Mouse (Mus musculus): ENCODE measurements around the gene Cdc123. TPM values are rescaled to one million over a fixed set of nuclear protein-coding genes. Genes with fewer than 3 reads are reported as not detected.
A peak's percentile ranks its signal among the peaks of the same experiment; 100 is the strongest.

Cdc123 gene
- 100 to 1,000 TPM; 117 to 132 TPM for total RNA-seq (2021)
- long read RNA-seq, transcript Cdc123-201 (13 exons, 1,827 nt): major isoform, 62 of 74 reads
- long read RNA-seq, partial matches to known transcripts: 1 of 74 reads
- long read RNA-seq, other reads (novel, unspliced or antisense): 8 of 74 reads

DNA sequence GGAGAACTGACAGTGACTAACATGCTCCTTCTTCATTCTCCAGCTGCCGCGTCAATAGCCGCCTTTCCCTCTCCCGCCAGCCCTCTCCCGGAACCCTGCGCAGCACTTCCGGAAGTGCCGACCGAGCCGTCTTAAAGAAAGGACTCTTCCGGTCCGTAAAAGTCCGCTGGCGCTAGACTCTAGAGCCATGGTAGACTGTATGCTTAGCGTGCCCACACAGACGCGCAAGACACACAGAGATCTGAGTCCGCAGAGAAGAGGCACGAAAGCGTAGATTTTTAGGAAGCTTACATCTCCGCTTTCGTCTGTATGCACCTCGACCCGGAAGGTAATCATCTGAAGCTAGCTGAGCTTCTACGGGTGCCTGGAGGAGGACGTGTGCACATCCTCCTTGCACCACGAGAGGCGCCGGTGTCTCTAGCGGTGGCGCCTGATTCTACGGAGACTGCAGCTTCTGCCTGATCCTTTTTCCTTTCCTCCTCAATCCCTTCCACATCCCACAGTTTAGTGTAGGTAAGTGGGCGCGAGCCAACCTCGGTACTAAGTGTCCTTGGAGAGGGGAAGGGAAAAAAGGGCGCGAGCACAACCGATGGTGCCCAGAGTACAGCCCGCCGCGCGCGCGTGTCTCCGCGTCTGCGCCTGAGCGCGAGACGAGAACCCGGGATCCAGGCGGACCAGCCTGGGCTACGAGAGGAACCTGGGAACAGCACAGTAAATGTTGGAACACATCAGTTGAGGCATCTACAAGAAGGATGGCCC lies at the start of gene Cdc123, which contains the start of gene Nudt5:
Gene Cdc123 (minus strand): TSS at position 292 of the 759 bp plus-strand sequence.
Gene Nudt5 (plus strand): TSS at position 147 of the 759 bp plus-strand sequence.
- peak; percentile 83 to 89 for DNase-seq (ENCODE audit: low spot score in 2 of 2)

DNA sequence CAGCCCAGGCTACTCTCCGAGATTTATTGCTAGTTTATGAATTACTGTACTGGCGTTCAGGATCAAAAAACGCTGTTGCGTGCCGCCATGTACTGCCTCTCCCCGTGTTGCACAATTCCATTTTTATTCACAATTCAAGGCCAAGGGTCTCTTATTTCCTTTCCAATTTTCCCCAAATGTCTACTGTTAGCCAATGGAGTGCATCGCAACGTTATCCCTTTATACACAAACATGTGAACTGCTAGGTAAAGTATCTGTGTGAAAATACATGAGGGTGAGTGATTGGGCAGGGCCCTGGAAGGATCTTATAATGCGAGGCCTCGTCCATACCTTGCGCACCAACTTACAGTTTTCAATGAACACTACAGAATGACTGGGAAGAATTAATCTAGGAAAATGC lies 49.3 kb upstream of the Cdc123 start:
- no peak for DNase-seq (ENCODE audit: low spot score in 2 of 2)

DNA sequence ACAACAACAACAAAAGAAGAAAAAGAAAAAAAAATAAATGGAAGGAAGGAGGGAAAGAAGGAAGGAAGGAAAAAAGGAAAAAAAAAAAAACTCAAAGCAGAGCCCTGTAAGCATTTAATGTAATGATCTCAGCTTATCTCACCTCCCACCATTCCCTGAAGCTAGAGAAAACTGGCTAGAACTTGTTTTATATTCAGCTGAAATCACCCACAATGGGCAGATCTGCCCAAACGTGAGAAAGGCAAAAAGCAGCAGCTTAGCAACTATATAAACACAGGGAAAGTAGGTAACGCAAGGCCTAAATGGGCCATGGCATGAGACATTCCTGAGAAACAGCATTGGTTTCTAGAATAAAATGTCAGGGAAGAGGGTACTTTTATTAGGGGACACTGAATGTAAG lies 44.4 kb upstream of the Cdc123 start:
- no peak for DNase-seq (ENCODE audit: low spot score in 2 of 2)

DNA sequence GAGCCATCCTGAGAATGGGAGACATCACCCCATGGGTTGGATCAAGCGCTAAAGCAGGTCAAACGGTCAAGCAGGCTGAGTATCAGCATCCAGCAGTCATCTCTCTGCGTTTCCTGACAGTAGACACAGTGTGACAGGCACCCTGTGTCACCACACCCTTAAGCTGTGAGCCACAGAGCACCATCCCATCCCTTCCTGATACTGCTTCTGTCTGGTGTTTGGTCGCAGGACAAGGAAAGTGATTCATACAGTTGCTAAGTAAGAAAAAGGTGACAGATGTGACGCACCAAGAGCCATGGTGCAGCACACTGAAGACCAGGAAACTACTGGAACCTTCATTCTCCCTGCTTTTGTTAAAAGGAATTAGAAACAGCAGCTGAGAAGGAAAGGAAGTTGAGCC lies 43.9 kb upstream of the Cdc123 start:
- no peak for DNase-seq (ENCODE audit: low spot score in 2 of 2)

DNA sequence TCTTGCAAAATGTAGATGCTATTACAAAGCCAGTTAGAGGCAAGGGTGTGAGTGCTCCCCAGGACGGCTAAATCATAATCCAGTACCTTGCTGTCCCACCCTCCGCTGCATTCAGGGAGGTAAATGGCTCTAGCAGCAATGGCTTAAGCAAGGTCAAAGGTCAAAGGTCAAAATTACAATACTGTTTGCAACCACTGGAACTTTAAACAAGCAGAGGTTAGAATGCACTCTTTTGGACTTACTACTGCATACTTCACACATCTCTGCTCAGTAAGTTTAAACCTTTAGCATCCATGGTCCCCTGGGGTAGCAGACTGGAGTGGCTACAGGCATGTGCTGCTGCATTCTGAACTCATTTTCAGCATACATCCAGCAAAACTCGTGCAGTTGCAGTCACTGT lies 32.5 kb upstream of the Cdc123 start:
- DNase-seq (ENCODE audit: low spot score in 2 of 2): no peak

DNA sequence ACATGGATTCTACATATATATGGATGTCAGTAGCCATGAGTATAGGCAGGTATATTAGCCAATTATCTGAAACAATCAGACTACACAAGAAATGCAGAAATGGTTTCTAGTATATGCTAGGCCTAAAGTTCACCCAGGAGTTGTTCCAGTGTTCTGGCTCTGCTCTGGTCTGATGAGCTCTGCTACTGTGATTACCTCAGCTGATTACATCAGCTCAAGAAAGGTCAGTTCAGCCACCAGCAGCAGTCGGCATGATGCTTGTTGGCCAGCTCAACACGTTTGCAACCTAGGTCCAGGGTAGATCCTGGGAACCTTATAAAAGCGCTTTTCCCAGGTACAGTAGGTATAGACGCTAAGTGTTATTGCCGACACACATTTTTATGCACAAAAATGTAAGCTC lies 24.8 kb upstream of the Cdc123 start:
- DNase-seq (ENCODE audit: low spot score in 2 of 2): no peak

DNA sequence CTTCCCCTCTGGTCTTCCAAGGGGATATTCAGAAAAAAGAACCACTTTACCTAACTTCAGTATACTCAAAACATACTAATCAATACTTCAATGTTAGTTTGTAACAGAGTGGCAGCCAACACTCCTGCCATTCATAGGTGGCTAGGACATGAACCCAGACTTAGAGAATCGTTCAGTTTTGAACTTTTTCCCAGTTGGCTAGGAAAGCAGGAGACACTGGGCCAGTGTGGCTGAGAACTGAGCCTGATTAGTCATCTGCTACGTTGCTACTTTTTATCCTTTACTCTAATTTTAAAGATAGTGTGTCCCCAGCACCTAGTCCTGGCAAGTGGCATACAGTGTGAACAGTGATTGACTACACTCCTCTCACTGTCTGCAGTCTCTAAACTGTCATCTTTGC lies 22.7 kb upstream of the Cdc123 start:
- DNase-seq (ENCODE audit: low spot score in 2 of 2): no peak

DNA sequence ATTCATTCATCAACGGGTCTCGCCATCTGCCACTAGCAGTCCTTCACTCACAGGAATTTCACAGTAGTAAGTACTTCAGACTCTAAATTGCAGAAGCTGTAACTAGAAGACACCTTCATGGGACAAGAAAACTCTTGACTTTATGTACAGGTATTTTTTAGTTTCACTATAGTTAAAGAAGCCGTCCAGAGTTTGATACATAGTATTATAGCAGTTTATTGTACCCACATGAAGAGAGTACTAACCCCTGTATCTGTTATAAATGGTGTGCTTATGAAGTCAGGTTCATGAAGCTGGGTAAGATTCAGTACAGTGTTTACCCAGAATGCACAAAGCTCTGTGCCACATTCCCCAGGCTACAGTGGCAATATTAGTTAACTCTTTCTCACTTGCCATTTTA lies 17.9 kb upstream of the Cdc123 start, which contains the start of gene Gm13199:
Gene Gm13199 (minus strand): TSS at position 101 of the 400 bp plus-strand sequence.
- no peak for DNase-seq (ENCODE audit: low spot score in 2 of 2)

DNA sequence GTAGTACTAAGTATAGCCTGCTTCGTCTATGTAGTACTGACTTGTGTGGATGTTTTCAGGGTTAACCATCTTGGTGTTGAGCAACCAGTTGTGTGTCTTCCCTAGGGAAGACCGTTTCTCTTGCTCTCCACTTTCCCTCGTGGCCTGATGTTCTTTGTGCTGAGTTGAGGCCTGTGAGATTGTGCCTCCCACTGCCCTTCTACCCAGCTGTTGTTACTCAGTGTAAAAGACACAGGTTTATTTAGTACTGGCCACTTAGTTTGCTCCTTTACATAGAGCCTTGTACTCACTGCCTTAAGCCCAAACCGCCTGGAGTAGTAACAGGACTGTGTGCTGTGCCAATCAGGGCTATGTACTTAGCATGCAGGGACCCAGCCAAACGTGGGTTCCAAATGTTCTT lies 6.9 kb upstream of the Cdc123 start:
- DNase-seq (ENCODE audit: low spot score in 2 of 2): no peak

DNA sequence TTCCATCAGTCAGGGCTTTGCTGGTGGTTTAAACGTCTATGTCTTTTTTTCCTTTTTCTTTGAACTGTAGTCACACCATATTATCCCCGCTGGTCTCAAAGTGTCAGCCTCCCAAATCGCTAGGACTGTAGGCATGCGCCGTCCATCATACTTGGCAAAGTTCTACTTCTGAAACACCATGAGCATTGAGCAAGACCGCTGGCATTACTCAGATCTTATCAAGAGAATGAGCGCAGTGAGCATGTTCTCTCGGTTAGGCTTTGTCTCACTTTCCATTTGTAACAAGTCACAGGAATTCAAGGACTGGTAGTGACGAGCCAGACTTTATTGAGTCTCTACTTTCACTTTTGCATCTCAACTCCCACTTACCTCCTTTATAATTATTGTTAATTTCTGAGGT lies 6.2 kb upstream of the Cdc123 start:
- DNase-seq (ENCODE audit: low spot score in 2 of 2): no peak

DNA sequence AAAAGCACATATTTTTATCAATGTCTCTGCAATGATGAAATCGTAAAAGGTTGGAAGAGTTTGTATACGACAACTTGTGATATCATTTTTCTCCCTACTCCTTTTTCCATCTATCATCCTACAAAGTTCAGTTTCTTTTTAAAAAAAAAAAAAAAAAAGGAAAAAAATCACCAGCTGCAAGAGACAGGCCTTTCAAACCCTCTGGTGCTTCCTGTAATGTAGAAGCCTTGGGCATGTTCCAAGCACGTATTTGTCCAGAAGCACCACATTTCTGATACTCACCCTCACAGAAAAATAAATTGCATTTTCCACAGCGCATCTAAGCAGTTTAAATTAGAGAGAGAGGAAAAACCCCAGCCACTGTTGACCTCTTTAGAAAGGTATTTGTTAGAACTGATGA lies 862 bp upstream of the Cdc123 start:
- DNase-seq (ENCODE audit: low spot score in 2 of 2): no peak

DNA sequence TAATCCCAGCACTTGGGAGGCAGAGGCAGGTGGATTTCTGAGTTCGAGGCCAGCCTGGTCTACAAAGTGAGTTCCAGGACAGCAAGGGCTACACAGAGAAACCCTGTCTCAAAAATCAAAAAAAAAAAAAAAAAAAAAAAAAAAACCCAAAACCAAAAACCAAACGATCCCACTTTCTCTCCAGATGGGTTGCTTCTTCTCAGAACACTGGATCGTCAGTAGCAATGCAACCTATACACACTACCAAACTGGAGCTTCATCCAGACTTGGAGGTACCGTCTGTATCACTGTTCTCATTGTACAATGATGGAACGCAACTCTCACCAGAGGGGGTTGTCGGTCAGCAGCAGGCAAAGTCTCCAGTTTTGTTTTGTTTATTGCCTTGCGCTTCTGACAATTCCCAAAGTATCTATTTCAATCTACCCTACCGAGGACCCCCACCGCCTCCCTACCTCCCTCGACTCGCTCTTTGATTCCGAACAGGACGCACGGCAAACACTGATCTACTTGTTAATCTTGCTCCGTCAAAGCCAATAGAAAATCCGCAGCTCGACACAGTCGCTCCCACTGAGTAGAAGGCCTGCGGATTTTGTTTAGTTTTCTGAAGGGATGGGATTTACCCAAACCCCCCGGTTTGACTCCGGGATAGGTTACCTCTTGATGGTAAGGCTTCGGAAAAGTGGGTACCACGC lies 637 bp downstream of the Cdc123 start:
- no peak for DNase-seq (ENCODE audit: low spot score in 2 of 2)

DNA sequence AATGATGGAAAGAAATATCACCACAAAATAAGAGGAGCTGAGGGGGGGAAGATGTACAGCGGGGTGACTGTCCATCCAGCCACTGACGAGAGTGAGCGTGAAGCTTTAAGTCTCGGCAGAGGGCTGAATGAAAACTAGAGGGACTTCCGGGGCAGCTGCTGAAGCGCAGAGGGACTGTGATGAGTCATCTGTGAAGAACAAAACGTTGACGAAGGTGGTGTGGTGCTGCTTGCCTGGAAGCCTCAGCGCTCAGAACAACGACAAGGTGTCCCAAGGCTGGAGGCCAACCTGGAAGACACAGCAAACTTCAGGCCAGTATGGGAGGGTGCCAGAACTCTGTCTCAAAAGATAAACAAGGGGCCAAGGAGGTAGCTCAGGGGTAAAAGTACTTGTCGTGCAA lies 4.1 kb downstream of the Cdc123 start:
- DNase-seq (ENCODE audit: low spot score in 2 of 2): no peak

DNA sequence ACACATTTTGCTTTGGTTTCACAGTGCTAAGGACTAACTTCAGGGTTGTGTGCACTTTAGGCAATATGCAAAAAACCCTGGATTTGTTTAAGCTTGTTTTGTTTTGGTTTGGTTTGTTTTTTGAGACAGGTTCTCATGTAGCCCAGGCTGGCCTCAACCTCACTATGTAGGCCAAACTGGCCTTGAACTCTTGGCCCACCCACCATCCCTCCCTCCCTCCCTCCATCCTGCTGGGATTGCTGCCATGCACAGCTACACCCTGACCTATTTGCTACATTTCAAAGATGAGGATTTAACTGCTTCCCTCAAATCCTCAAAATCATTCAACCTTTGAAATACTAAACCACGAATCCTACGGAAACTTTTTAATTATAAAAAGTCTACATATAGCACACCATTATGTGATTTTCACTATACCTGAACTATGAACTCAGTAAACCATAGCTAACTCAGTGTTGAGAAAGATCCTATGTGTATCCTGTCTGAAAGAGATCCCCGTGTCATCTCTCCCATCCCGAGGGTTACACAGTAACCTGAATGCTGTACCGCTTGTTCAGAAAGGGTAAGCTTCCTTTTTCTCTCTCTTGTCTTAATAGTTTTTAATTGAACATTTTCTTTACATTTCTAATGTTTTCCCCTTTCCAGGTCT lies 19.6 kb downstream of the Cdc123 start:
- DNase-seq (ENCODE audit: low spot score in 2 of 2): no peak

DNA sequence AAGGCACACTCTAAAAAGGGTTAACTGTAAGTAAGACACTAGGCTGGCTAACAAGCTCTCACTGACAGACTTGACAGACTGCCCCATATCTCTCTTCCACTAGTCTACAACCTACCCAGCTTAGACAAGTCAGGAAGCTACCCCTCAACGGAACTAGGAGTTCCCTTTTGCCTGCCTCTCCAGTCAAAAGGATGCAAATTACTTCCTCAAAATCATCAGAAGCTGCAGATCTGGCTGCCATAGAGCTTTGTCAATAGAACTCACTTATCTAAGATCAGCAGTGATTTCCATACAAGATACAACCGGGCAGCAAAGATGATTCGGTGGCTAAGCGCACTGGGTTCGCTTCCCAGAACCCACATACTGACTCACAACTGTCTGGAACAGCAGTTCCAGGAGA lies 20.3 kb downstream of the Cdc123 start:
- DNase-seq (ENCODE audit: low spot score in 2 of 2): no peak

DNA sequence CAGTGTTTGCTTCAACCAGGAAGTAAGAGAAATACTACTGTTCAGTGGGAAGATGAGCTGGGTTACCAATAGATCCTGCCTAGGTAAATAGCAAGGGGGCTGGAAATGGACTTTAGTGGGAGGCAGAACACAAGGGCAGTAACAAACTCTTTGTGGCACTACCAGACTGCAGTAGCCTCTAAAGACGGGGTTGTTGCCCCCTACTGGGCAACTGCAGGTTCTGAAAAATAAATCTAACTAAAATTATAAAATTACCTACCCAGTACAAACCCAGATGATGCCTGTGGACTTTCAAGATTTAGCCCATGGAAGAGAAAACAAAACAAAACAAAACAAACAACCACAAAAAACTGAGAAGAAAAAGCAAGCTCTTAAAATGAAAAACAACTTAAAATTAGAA lies 20.8 kb downstream of the Cdc123 start:
- peak in 1 of 2 experiments; percentile 22 for DNase-seq (ENCODE audit: low spot score in 2 of 2)

DNA sequence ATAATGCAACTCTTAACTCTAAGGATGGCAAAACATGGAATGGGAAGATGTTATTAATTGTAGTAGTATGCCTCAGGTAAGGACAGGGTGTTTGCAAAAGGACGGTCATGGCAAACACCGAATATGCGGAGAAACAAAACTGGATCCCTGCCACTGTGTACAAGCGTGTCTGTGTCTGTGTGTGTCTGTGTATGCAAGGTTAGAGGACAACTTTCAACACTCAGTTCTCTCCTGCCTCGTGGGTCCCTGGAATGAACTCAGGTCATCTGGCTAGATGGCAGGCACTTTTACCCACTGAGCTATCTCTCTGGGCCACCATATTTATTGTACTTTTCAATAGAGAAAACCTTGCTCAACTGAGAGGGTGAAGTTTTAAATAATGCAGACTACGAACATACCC lies 22.5 kb downstream of the Cdc123 start:
- DNase-seq (ENCODE audit: low spot score in 2 of 2): no peak

DNA sequence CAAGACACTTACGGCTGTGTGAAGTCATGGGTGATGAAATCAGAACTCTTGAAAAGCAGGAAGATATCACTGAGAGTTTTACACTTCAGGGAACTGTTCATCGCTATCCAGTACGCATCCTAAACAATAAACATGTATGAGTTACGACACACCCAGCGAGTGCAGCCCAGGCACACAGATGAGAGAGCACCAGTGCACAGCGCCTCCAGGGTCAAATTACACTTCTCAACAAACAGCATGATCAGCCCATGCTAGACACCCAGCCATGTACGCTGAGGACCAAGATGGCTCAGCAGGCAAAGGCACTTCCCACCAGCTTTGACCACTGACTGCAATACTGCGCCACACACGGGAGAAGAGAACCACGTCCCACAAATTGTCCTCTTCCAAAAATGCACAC lies 23.7 kb downstream of the Cdc123 start:
- no peak for DNase-seq (ENCODE audit: low spot score in 2 of 2)

DNA sequence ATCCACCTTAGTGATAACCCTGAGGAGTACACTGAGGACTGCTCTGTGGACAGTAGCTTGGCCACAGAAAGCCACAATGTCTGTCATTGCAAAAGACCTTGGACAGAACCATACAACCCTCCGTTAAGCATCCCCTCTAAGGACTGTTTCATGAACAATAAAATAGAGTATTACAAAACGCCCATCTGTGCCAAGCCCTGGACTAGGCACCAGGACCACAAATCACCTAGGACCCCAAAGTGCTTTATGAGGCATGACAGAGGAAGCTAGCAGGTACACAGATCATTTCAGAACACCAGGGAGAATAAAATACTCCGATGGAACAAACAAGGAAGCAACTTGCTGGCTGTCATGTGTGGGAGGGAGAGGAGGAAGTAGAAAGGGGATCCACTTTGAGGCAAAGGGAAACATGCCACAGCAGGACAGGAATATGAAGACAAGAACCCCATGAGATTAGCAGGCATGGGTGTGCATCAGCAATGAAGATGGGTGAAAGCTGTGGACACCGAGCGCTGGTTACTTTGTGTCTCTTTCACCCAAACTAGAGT lies 33.7 kb downstream of the Cdc123 start:
- no peak for DNase-seq (ENCODE audit: low spot score in 2 of 2)

DNA sequence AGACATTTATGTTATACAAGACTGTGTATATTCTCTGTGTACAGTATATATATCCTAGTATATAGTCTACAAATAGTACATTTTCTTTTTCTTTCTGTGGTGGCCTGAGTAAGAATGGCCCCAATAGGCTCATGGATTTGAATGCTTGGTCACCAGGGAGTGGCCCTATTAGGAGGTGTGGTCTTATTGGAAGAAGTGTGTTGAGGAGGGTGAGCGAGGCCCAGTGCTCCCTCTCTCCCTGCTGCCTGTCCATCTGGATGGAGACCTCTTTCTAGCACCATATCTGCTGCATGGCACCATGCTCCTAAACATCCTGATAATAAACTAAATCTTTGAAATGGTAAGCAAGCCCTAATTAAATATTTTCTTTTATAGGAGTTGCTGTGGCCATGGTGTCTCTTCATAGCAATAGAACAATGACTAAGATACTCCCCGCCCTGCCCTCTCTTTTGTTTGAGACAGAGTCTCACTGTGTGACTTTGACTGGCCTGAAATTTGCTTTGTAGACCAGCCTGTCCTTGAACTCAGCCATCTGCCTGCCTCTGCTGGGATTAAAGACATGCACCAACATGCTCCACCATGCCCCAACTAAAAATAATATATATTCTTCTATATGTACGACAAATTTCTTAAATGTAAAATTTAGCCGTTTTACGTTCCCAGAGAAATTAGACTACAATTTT lies 34.8 kb downstream of the Cdc123 start:
- DNase-seq (ENCODE audit: low spot score in 2 of 2): no peak

DNA sequence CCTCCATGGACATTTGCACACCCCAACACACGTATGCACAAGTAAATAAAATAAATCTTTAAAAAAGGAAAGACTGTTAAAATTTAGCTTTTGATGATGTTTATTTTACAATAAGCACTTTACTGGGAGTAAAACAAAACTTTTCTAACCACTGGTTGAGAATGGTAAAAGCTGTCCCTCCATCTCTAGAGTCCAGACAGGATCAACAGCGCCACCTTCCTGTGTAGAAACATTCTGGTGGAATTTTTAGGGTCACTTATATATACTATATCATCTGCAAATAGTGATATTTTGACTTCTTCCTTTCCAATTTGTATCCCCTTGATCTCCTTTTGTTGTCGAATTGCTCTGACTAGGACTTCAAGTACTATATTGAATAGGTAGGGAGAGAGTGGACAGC lies 38.8 kb downstream of the Cdc123 start:
- DNase-seq (ENCODE audit: low spot score in 2 of 2): peak in 1 of 2 experiments; percentile 37

All from layer of hippocampus, postnatal 10 days (tissue).